Mouse (Mus musculus) gastrocnemius, adult 8-10 months (tissue): ENCODE data around the gene Tmem110. TPM values are rescaled to one million over a fixed set of nuclear protein-coding genes. Genes with fewer than 3 reads are reported as not detected.

Experiments used
- DNase-seq, 2 experiments: peaks; one replicate each; pipeline ENCODE4 v3.0.0; 2022; ENCODE audit warnings: low spot score in 2 of 2
- total RNA-seq, 4 experiments: library from RNA; stranded (reverse); gene quantifications; 2 replicates each; pipeline ENCODE4 v1.2.4; 2022

Tmem110 gene
- total RNA-seq, 4 experiments from 2014 or later: 6.3 to 10.6 (median 7.2) TPM

- DNase-seq: no peak
These were observed 77.2 kb downstream of the Tmem110 start for GRCm38 (mm10) chr14:30902628-30903027.

- no peak for DNase-seq
These were observed 77.6 kb downstream of the Tmem110 start for GRCm38 (mm10) chr14:30903036-30903435.

GRCm38 (mm10) chr14:30904307-30904706, 78.9 kb downstream of the Tmem110 start:
- no peak for DNase-seq

- DNase-seq: no peak
These were observed 80.6 kb downstream of the Tmem110 start for GRCm38 (mm10) chr14:30906001-30906400.

GRCm38 (mm10) chr14:30907814-30908265, 82.5 kb downstream of the Tmem110 start:
- DNase-seq: no peak

- DNase-seq: no peak
These were observed 85.8 kb downstream of the Tmem110 start for GRCm38 (mm10) chr14:30911141-30911540.

- DNase-seq: no peak
These were observed 87.3 kb downstream of the Tmem110 start for GRCm38 (mm10) chr14:30912641-30913040.

GRCm38 (mm10) chr14:30913404-30913803, 88.0 kb downstream of the Tmem110 start:
- no peak for DNase-seq

- DNase-seq: no peak
These were observed 91.1 kb downstream of the Tmem110 start for GRCm38 (mm10) chr14:30916516-30916915.

GRCm38 (mm10) chr14:30922053-30922670, 96.8 kb downstream of the Tmem110 start:
- DNase-seq: no peak

GRCm38 (mm10) chr14:30923375-30924105, 98.2 kb downstream of the Tmem110 start, which contains the start of gene Itih3:
Gene Itih3 (minus strand): TSS chr14:30923760.
- DNase-seq: no peak

GRCm38 (mm10) chr14:30925492-30925891, 100.1 kb downstream of the Tmem110 start:
- no peak for DNase-seq

Other genes with a start within 250 kb of the Tmem110 start
- 1 to 10 TPM; 2.3 to 8.6 (median 7.3) TPM for gene Prkcd, start 199.4 kb upstream of the Tmem110 start, total RNA-seq
- 1 to 10 TPM; 4.5 to 5.6 (median 4.9) TPM for gene Rft1, start 171.2 kb upstream of the Tmem110 start, total RNA-seq
- 10 to 100 TPM; 10.7 to 13.0 (median 12.2) TPM for gene Sfmbt1, start 110.7 kb upstream of the Tmem110 start, total RNA-seq
- 100 to 1,000 TPM in 1 of 4 experiments, 10 to 100 TPM in 3; 54.5 to 111 (median 61.6) TPM for gene Mustn1, start 53.6 kb downstream of the Tmem110 start, total RNA-seq
- under 1 TPM in 1 of 4 experiments, not detected in 3; 0.48 TPM for gene Itih4, start 60.9 kb downstream of the Tmem110 start, total RNA-seq
- gene Itih3, start 98.2 kb downstream of the Tmem110 start, total RNA-seq: under 1 TPM in 3 of 4 experiments, not detected in 1; 0.15 to 0.51 (median 0.40) TPM
- gene Itih1, start 117.7 kb downstream of the Tmem110 start, total RNA-seq: under 1 TPM in 1 of 4 experiments, not detected in 3; 0.11 TPM
- gene Nek4, start 125.8 kb downstream of the Tmem110 start, total RNA-seq: 1 to 10 TPM; 3.5 to 4.5 (median 4.0) TPM
- gene Glt8d1, start 175.8 kb downstream of the Tmem110 start, total RNA-seq: 10 to 100 TPM; 10.6 to 12.5 (median 11.8) TPM
- gene Spcs1, start 176.1 kb downstream of the Tmem110 start, total RNA-seq: 100 to 1,000 TPM; 121 to 132 (median 130) TPM
- gene Pbrm1, start 193.5 kb downstream of the Tmem110 start, total RNA-seq: 10 to 100 TPM; 38.3 to 45.6 (median 39.8) TPM
- gene Gnl3, start 193.6 kb downstream of the Tmem110 start, total RNA-seq: 10 to 100 TPM; 25.7 to 35.9 (median 30.8) TPM